Mouse (Mus musculus) gastrocnemius, adult 2 months (tissue): ENCODE measurements at regions not wholly inside any gene's neighbourhood (a gene's known extent, or its start where the extent isn't known, plus 50 kb on each side); places are given as distances from the start of the nearest gene placed in this dataset.
"Not testable (repeated sequence)": the region's sequence is repeated elsewhere in the genome, so short reads cannot be mapped to it uniquely, and the experiment has no call there.

ENCODE experiments used
- DNase-seq: peaks from one replicate; pipeline ENCODE4 v3.0.0; 2022
- H3K27ac ChIP-seq: fragments of 200-600 bp; 2 replicates; pipeline ENCODE4 v1.8.1; 2022; ENCODE audit warnings: mild to moderate bottlenecking
- H3K4me3 ChIP-seq: fragments of 200-600 bp; 2 replicates; pipeline ENCODE4 v1.8.1; 2022; ENCODE audit warnings: mild to moderate bottlenecking, moderate library complexity
- CTCF ChIP-seq: fragments of 200-600 bp; IDR thresholded peaks from 2 replicates; pipeline ENCODE4 v1.8.1; 2022; ENCODE audit warnings: antibody characterized with exemption, mild to moderate bottlenecking, moderate library complexity
- intact Hi-C: fragments of 180-260 bp; cut with DNase I; formaldehyde crosslinking; loops from one replicate; pipeline ENCODE4 v1.15.1; 2025

- no peak for DNase-seq
- TF ChIP-seq CTCF: no peak
- intact Hi-C loops: no loop called here
- Histone ChIP-seq H3K27ac (no peak overlapping the region), H3K4me3 (no peak overlapping the region)
Measured at GRCm38 (mm10) chr1:42539541-42540520, 155.7 kb upstream of the Pou3f3 start.

- intact Hi-C loops: no loop called here
- TF ChIP-seq CTCF: no peak
- H3K4me3 ChIP-seq: no peak overlapping the region
- H3K27ac ChIP-seq: no peak overlapping the region
- no peak for DNase-seq
Measured at GRCm38 (mm10) chr1:42541991-42542390, 153.6 kb upstream of the Pou3f3 start.

GRCm38 (mm10) chr1:42542846-42543549 lies 152.6 kb upstream of the Pou3f3 start:
- Histone ChIP-seq H3K4me3 (no peak overlapping the region), H3K27ac (no peak overlapping the region)
- intact Hi-C loops: no loop called here
- no peak for DNase-seq
- TF ChIP-seq CTCF: no peak

GRCm38 (mm10) chr1:42546879-42547278 lies 148.7 kb upstream of the Pou3f3 start:
- intact Hi-C loops: no loop called here
- DNase-seq: no peak
- no peak overlapping the region for H3K4me3 ChIP-seq
- no peak for TF ChIP-seq CTCF
- H3K27ac ChIP-seq: no peak overlapping the region

- no peak overlapping the region for H3K4me3 ChIP-seq
- no peak overlapping the region for H3K27ac ChIP-seq
- no peak for DNase-seq
- intact Hi-C loops: no loop called here
- no peak for TF ChIP-seq CTCF
Measured at GRCm38 (mm10) chr1:42557301-42557700, 138.3 kb upstream of the Pou3f3 start.

GRCm38 (mm10) chr1:42567640-42568039 lies 127.9 kb upstream of the Pou3f3 start:
- H3K4me3 ChIP-seq: no peak overlapping the region
- no peak overlapping the region for H3K27ac ChIP-seq
- no peak for TF ChIP-seq CTCF
- intact Hi-C loops: no loop called here
- no peak for DNase-seq

GRCm38 (mm10) chr1:42585191-42585590 lies 110.4 kb upstream of the Pou3f3 start:
- Histone ChIP-seq H3K4me3 (no peak overlapping the region), H3K27ac (no peak overlapping the region)
- no peak for TF ChIP-seq CTCF
- DNase-seq: no peak
- intact Hi-C loops: no loop called here

GRCm38 (mm10) chr1:42588499-42588898 lies 107.1 kb upstream of the Pou3f3 start:
- intact Hi-C loops: no loop called here
- no peak for TF ChIP-seq CTCF
- H3K4me3 ChIP-seq: no peak overlapping the region
- DNase-seq: no peak
- no peak overlapping the region for H3K27ac ChIP-seq

- DNase-seq: no peak
- H3K4me3 ChIP-seq: no peak overlapping the region
- TF ChIP-seq CTCF: no peak
- intact Hi-C loops: no loop called here
- no peak overlapping the region for H3K27ac ChIP-seq
Measured at GRCm38 (mm10) chr1:42589442-42589841, 106.1 kb upstream of the Pou3f3 start.

- DNase-seq: no peak
- TF ChIP-seq CTCF: no peak
- Histone ChIP-seq H3K27ac (no peak overlapping the region), H3K4me3 (no peak overlapping the region)
- intact Hi-C loops: no loop called here
Measured at GRCm38 (mm10) chr1:42591855-42592254, 103.7 kb upstream of the Pou3f3 start.

GRCm38 (mm10) chr1:42597065-42597464 lies 98.5 kb upstream of the Pou3f3 start:
- no peak overlapping the region for H3K4me3 ChIP-seq
- TF ChIP-seq CTCF: no peak
- no peak for DNase-seq
- intact Hi-C loops: no loop called here
- no peak overlapping the region for H3K27ac ChIP-seq

- TF ChIP-seq CTCF: no peak
- intact Hi-C loops: no loop called here
- DNase-seq: no peak
- no peak overlapping the region for H3K4me3 ChIP-seq
- H3K27ac ChIP-seq: no peak overlapping the region
Measured at GRCm38 (mm10) chr1:42599238-42599637, 96.3 kb upstream of the Pou3f3 start.

GRCm38 (mm10) chr1:42606251-42606650 lies 89.3 kb upstream of the Pou3f3 start:
- no peak for DNase-seq
- Histone ChIP-seq H3K4me3 (no peak overlapping the region), H3K27ac (no peak overlapping the region)
- no peak for TF ChIP-seq CTCF
- intact Hi-C loops: no loop called here

GRCm38 (mm10) chr1:42607466-42608043 lies 88.0 kb upstream of the Pou3f3 start:
- H3K27ac ChIP-seq, H3K4me3 ChIP-seq, intact Hi-C loops, DNase-seq: not testable (repeated sequence)
